Mouse (Mus musculus): ENCODE measurements around the gene Nrap.

DNA sequence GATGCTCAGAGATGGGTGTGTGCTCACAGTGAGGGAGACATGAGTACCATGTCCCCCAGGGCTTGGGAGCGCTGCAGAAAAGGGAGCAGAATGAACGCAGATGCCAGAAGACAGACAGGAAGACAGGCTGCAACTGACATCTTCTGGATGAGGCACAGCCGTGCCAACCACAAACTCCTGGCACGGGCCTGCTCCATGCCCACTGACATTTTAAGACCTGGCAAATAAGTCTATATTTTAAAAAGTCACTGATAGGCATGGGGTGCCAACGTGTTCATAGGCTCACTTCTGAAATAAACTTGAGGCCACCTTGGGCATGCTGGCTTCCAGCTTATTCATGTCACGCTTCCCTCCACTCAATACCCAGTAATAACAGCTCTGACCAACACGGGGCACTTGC, 20.9 kb downstream of the Nrap start:
- TF ChIP-seq POLR2A (IDR thresholded peaks at IDR 0.05; ENCODE audit: insufficient read length, low read depth) (no peak), MAX (IDR thresholded peaks at IDR 0.05; ENCODE audit: low read depth) (no peak), POLR2AphosphoS2 (IDR thresholded peaks at IDR 0.05; ENCODE audit: insufficient read length, low read depth) (no peak), USF1 (IDR thresholded peaks at IDR 0.05; ENCODE audit: low read depth) (no peak), TCF12 (IDR thresholded peaks at IDR 0.05; ENCODE audit: insufficient read depth, poor library complexity, severe bottlenecking) (no peak), TCF3 (IDR thresholded peaks at IDR 0.05; ENCODE audit: insufficient read length, low read depth) (no peak), CEBPB (IDR thresholded peaks at IDR 0.05; ENCODE audit: insufficient read depth, poor library complexity, severe bottlenecking) (no peak), MYOD1 (IDR thresholded peaks at IDR 0.05; ENCODE audit: control insufficient read depth in 1 of 3, insufficient read length in 2 of 3, low read depth in 2 of 3) (peak in 1 of 3 experiments; percentile 19), E2F4 (IDR thresholded peaks at IDR 0.05; ENCODE audit: insufficient read depth) (no peak), MYOG (IDR thresholded peaks at IDR 0.05; ENCODE audit: control insufficient read depth in 1 of 3, insufficient read depth in 1 of 3, insufficient read length in 2 of 3, low read depth in 2 of 3) (peak in 1 of 3 experiments; percentile 35)
